Mouse (Mus musculus): ENCODE results near the gene Washc2. TPM values are rescaled to one million over a fixed set of nuclear protein-coding genes. Genes with fewer than 3 reads are reported as not detected.
A peak's percentile ranks its signal among the peaks of the same experiment; 100 is the strongest.

Gene Washc2
- polyA plus RNA-seq, 1 experiment from 2014 or later: 67.4 TPM

DNA sequence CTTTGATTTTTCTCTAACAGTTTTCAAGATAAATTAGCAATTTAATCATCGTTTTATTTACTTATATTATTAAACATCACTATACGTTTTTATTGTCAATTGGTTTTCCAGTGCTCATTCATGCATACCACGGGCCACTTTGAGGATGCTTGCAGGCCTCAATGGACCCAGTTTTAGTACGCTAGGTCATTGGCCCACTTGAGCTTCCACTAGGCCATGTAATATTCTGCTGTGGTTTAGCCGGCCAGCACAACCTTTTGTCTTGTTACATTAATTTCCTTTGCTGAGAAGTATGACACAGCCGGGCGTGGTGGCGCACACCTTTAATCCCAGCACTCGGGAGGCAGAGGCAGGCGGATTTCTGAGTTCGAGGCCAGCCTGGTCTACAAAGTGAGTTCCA lies 57.0 kb downstream of the Washc2 start:
- H3K4me2 ChIP-seq (replicated peaks): peak overlapping the region; percentile 62
- H3K9ac ChIP-seq: no peak overlapping the region
- H3K4me3 ChIP-seq: peak overlapping the region; percentile 50
- H3K36me3 ChIP-seq: peaks cover 11% of the 10 kb centered on the region; the same call in 1 of the 2 replicates
- H3K4me1 ChIP-seq: peaks cover 10% of the 10 kb centered on the region
- H3K9me3 ChIP-seq: no peaks in the 10 kb centered on the region
- no peak for ATAC-seq (ENCODE audit: insufficient number of reproducible peaks, insufficient read depth, low FRiP score, low TSS enrichment)
- no peaks in the 10 kb centered on the region for H3K27me3 ChIP-seq
- H3K27ac ChIP-seq: no peak overlapping the region
- 85% methylated on average over 11 of the region's 11 CpGs for WGBS

DNA sequence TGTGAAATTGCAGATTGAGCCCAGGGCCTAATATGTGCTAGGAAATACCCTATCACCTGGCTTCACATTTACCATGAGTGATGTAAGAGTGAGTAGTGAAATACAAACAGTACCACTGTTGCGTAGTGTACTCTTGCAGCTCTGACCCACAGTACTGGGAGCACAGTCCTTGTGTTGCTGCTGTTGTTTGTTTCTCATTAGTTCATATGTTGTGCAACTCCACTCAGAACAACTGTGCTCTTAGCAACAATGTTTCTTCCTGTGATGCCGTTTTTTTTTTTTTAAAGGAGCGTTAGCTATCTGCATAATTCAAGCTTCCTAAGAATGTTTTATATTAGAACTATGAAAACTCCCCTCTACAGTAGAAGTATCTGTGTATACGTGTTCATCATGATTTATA lies 57.8 kb downstream of the Washc2 start:
- peak overlapping the region; percentile 46 for H3K4me2 ChIP-seq (replicated peaks)
- H3K4me3 ChIP-seq: no peak overlapping the region
- no peak for ATAC-seq (ENCODE audit: insufficient number of reproducible peaks, insufficient read depth, low FRiP score, low TSS enrichment)
- 61% methylated on average over 4 of the region's 4 CpGs for WGBS
- H3K4me1 ChIP-seq: peaks cover 10% of the 10 kb centered on the region
- no peak overlapping the region for H3K27ac ChIP-seq
- H3K9me3 ChIP-seq: no peaks in the 10 kb centered on the region
- H3K9ac ChIP-seq: no peak overlapping the region
- peaks cover 9% of the 10 kb centered on the region; the same call in 1 of the 2 replicates for H3K36me3 ChIP-seq
- H3K27me3 ChIP-seq: no peaks in the 10 kb centered on the region

GRCm38 (mm10) chr6:116266273-116267109 lies 58.7 kb downstream of the Washc2 start:
- H3K9me3 ChIP-seq: no peaks in the 10 kb centered on the region
- H3K4me2 ChIP-seq (replicated peaks): peak overlapping the region; percentile 46
- ATAC-seq (ENCODE audit: insufficient number of reproducible peaks, insufficient read depth, low FRiP score, low TSS enrichment): peak; percentile 25; the same call in 1 of the 2 replicates
- H3K27me3 ChIP-seq: no peaks in the 10 kb centered on the region
- H3K36me3 ChIP-seq: no peaks in the 10 kb centered on the region
- H3K9ac ChIP-seq: no peak overlapping the region
- WGBS: 20% methylated on average over 11 of the region's 11 CpGs
- peaks cover 10% of the 10 kb centered on the region for H3K4me1 ChIP-seq
- no peak overlapping the region; the same call in none of the 2 replicates for H3K4me3 ChIP-seq
- 0 out of 2 replicates have a peak overlapping the region, but pooled peaks have one; percentile 52 for H3K27ac ChIP-seq

- Histone ChIP-seq H3K4me1 (peaks cover 10% of the 10 kb centered on the region), H3K36me3 (no peaks in the 10 kb centered on the region), H3K4me3 (no peak overlapping the region), H3K27ac (no peak overlapping the region), H3K4me2 (replicated peaks) (no peak overlapping the region), H3K27me3 (no peaks in the 10 kb centered on the region), H3K9me3 (no peaks in the 10 kb centered on the region), H3K9ac (no peak overlapping the region)
- WGBS: 91% methylated on average over 1 of the region's 1 CpGs
- no peak for ATAC-seq (ENCODE audit: insufficient number of reproducible peaks, insufficient read depth, low FRiP score, low TSS enrichment)
Observed at GRCm38 (mm10) chr6:116267110-116267423, 59.2 kb downstream of the Washc2 start.

GRCm38 (mm10) chr6:116275695-116276094 lies 67.9 kb downstream of the Washc2 start:
- H3K4me2 ChIP-seq (replicated peaks): no peak overlapping the region
- WGBS: 72% methylated on average over 4 of the region's 4 CpGs
- 0 out of 2 replicates have a peak, but pooled peaks cover 7% of the 10 kb centered on the region for H3K36me3 ChIP-seq
- H3K27ac ChIP-seq: no peak overlapping the region
- no peak for ATAC-seq (ENCODE audit: insufficient number of reproducible peaks, insufficient read depth, low FRiP score, low TSS enrichment)
- no peaks in the 10 kb centered on the region for H3K27me3 ChIP-seq
- H3K9ac ChIP-seq: no peak overlapping the region
- H3K4me1 ChIP-seq: no peaks in the 10 kb centered on the region
- H3K9me3 ChIP-seq: no peaks in the 10 kb centered on the region
- H3K4me3 ChIP-seq: no peak overlapping the region

GRCm38 (mm10) chr6:116278679-116279317 lies 71.0 kb downstream of the Washc2 start:
- Histone ChIP-seq H3K36me3 (0 out of 2 replicates have a peak, but pooled peaks cover 7% of the 10 kb centered on the region), H3K9ac (no peak overlapping the region), H3K4me3 (no peak overlapping the region), H3K27ac (no peak overlapping the region), H3K4me1 (no peaks in the 10 kb centered on the region), H3K27me3 (no peaks in the 10 kb centered on the region), H3K4me2 (replicated peaks) (no peak overlapping the region), H3K9me3 (no peaks in the 10 kb centered on the region)
- ATAC-seq (ENCODE audit: insufficient number of reproducible peaks, insufficient read depth, low FRiP score, low TSS enrichment): no peak
- 77% methylated on average over 5 of the region's 5 CpGs for WGBS

DNA sequence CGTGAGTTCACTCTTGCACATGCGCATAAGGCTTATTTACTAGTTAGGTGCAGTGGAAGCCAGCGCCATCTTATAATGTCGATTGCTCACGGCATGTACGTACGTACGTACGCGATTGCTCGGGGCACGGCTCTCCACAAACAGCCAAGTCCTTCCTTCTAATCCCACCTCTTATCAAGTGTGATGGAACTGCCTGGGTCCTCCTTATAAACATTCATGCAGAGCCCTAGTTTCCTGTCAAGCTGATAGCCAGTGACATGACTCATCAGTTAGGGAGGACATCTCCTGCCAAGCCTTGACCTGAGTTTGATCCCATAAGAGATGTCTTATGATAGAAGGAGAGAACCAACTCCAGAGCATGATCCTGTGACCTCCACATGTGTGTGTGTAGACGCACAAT lies 73.2 kb downstream of the Washc2 start:
- Histone ChIP-seq H3K4me1 (no peaks in the 10 kb centered on the region), H3K36me3 (no peaks in the 10 kb centered on the region), H3K9me3 (no peaks in the 10 kb centered on the region), H3K4me2 (replicated peaks) (no peak overlapping the region), H3K9ac (no peak overlapping the region), H3K27me3 (no peaks in the 10 kb centered on the region), H3K4me3 (no peak overlapping the region), H3K27ac (no peak overlapping the region)
- no peak for ATAC-seq (ENCODE audit: insufficient number of reproducible peaks, insufficient read depth, low FRiP score, low TSS enrichment)
- WGBS: 95% methylated on average over 13 of the region's 13 CpGs

DNA sequence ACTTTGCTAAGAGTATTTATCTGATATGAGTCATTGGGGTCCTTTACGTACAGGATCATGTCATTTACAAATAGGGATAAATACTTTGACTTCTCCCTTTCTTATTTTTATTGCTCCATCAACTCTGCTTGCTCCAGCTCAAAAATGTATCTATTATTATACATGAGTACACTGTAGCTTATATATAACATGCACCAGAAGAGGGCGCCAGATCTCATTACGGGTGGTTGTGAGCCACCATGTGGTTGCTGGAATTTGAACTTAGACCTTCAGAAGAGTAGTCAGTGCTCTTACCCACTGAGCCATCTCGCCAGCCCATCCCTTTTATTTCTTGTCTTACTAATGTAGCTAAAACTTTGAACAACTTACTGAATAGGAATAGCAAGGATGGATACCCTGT lies 74.7 kb downstream of the Washc2 start:
- ATAC-seq (ENCODE audit: insufficient number of reproducible peaks, insufficient read depth, low FRiP score, low TSS enrichment): no peak
- Histone ChIP-seq H3K36me3 (no peaks in the 10 kb centered on the region), H3K4me2 (replicated peaks) (no peak overlapping the region), H3K27me3 (no peaks in the 10 kb centered on the region), H3K4me3 (no peak overlapping the region), H3K4me1 (no peaks in the 10 kb centered on the region), H3K9ac (no peak overlapping the region), H3K27ac (no peak overlapping the region), H3K9me3 (no peaks in the 10 kb centered on the region)
- 47% methylated on average over 4 of the region's 4 CpGs for WGBS

DNA sequence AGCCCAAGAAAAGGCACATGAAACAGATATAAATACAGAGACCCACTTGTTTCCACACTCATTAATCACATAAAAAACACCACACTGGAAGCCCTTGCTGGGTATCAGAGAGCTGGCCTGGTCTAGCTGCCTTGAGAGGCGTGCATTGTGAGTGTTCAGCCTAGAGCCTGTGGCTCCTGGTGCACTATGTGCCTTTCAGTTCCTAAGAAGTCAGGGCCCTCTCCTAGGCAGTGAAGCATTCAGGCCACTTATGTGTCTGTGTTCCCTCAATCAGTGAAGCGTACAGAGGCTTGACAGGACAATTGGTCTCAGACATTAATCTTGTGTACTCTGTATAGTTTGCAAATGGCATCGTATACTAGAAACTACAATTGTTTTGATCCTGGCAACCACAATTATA lies 75.4 kb downstream of the Washc2 start:
- H3K4me1 ChIP-seq: no peaks in the 10 kb centered on the region
- H3K27ac ChIP-seq: no peak overlapping the region
- no peaks in the 10 kb centered on the region for H3K9me3 ChIP-seq
- WGBS: 73% methylated on average over 3 of the region's 3 CpGs
- no peak overlapping the region for H3K4me2 ChIP-seq (replicated peaks)
- no peaks in the 10 kb centered on the region for H3K36me3 ChIP-seq
- H3K27me3 ChIP-seq: no peaks in the 10 kb centered on the region
- H3K4me3 ChIP-seq: no peak overlapping the region
- no peak overlapping the region for H3K9ac ChIP-seq
- no peak for ATAC-seq (ENCODE audit: insufficient number of reproducible peaks, insufficient read depth, low FRiP score, low TSS enrichment)

- Histone ChIP-seq H3K36me3 (no peaks in the 10 kb centered on the region), H3K4me2 (replicated peaks) (no peak overlapping the region), H3K27ac (no peak overlapping the region), H3K9me3 (no peaks in the 10 kb centered on the region), H3K4me3 (no peak overlapping the region), H3K9ac (no peak overlapping the region), H3K4me1 (no peaks in the 10 kb centered on the region), H3K27me3 (no peaks in the 10 kb centered on the region)
- no peak for ATAC-seq (ENCODE audit: insufficient number of reproducible peaks, insufficient read depth, low FRiP score, low TSS enrichment)
- 90% methylated on average over 4 of the region's 4 CpGs for WGBS
Observed at GRCm38 (mm10) chr6:116286321-116286720, 78.5 kb downstream of the Washc2 start.

DNA sequence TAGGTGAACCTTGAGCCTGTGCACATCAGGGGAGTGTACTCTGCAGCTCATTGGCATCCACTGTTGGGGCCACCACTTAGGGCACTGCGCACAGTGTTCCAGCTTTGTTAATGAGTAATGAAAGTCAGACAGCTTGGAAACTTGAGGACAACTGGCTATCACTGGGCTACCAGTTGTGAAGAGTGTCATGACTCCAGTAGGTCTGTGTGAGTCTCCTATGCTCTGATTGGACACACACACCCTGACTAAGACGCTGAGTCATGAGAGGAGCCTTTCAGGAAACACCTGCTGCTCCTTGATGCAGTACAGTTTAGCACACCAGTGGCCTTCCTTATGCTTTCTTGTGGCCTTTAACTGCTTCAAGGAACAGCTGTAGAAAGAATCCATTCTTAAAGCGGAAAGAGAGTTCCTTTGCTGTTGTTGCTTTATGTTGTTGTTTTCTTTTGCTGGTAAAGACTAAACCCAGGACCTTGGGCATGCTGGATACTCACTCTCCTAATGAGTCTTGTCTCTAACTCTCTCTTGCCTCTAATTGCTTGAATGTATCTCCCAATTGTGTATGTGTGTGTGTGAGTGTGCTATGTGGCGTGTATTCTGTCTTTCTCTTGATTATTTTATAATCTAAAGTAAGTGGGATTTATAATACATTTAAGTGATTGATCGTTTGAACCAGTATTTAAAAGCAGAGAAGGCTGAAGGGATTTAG lies 79.2 kb downstream of the Washc2 start:
- Histone ChIP-seq H3K9me3 (no peaks in the 10 kb centered on the region), H3K4me1 (no peaks in the 10 kb centered on the region), H3K4me3 (no peak overlapping the region), H3K4me2 (replicated peaks) (no peak overlapping the region), H3K27ac (no peak overlapping the region), H3K27me3 (no peaks in the 10 kb centered on the region), H3K36me3 (no peaks in the 10 kb centered on the region), H3K9ac (no peak overlapping the region)
- 78% methylated on average over 5 of the region's 5 CpGs for WGBS
- ATAC-seq (ENCODE audit: insufficient number of reproducible peaks, insufficient read depth, low FRiP score, low TSS enrichment): no peak

DNA sequence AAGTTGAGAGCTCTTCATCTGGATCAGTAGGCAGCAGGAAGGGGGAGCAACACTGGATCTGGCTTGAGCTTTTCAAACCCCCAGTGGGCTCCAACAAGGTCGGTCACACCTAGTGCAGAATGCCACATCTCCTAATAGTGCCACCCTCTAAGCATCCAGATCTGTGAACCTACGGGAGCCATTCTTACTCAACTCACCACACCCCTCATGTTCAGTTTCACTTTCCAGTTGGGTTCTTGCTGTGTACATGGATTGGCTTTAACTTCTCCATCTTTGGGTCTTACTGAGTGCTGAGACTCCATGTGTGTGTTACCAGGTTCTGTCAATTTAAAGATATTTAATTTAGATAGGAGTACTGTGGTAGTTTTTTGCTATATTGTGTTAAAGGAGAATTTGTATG lies 103.6 kb downstream of the Washc2 start:
- ATAC-seq (ENCODE audit: insufficient number of reproducible peaks, insufficient read depth, low FRiP score, low TSS enrichment): no peak
- Histone ChIP-seq H3K27me3 (no peaks in the 10 kb centered on the region), H3K4me1 (no peaks in the 10 kb centered on the region), H3K4me3 (no peak overlapping the region), H3K27ac (no peak overlapping the region), H3K9ac (no peak overlapping the region), H3K9me3 (no peaks in the 10 kb centered on the region), H3K4me2 (replicated peaks) (no peak overlapping the region), H3K36me3 (no peaks in the 10 kb centered on the region)
- 90% methylated on average over 2 of the region's 2 CpGs for WGBS
